Mouse (Mus musculus) limb, embryonic 12.5 days (tissue): ENCODE results near the gene Pld1. TPM values are rescaled to one million over a fixed set of nuclear protein-coding genes. Genes with fewer than 3 reads are reported as not detected.
"Not testable (repeated sequence)": the region's sequence is repeated elsewhere in the genome, so short reads cannot be mapped to it uniquely, and the experiment has no call there.

Experiments
- ATAC-seq: fragments of 200-750 bp; cut with Nextera tagmentation; 2 replicates; pipeline ENCODE4 v1.8.0; 2017; ENCODE audit warnings: low read depth, moderate TSS enrichment; ENCODE audit not compliant: insufficient number of reproducible peaks, insufficient read depth, low FRiP score, low TSS enrichment
- H3K27ac ChIP-seq: fragments of 300-500 bp; sonication (generic); 2 replicates; pipeline ENCODE4 v1.5.1; 2016; ENCODE audit warnings: mild to moderate bottlenecking, moderate library complexity
- H3K27me3 ChIP-seq: fragments of 300-500 bp; sonication (generic); 2 replicates; pipeline ENCODE4 v1.6.1; 2016; ENCODE audit warnings: mild to moderate bottlenecking, moderate library complexity
- H3K36me3 ChIP-seq: fragments of 300-500 bp; sonication (generic); 2 replicates; pipeline ENCODE4 v1.6.1; 2016; ENCODE audit warnings: mild to moderate bottlenecking, moderate library complexity
- H3K4me1 ChIP-seq: fragments of 300-500 bp; sonication (generic); replicated peaks from 2 replicates; pipeline ENCODE4 v1.6.1; 2016
- H3K4me2 ChIP-seq: fragments of 300-500 bp; sonication (generic); 2 replicates; pipeline ENCODE4 v1.6.1; 2016; ENCODE audit warnings: mild to moderate bottlenecking, moderate library complexity
- H3K4me3 ChIP-seq: fragments of 300-500 bp; sonication (generic); replicated peaks from 2 replicates; pipeline ENCODE4 v1.5.1; 2016; ENCODE audit warnings: mild to moderate bottlenecking
- H3K9ac ChIP-seq: fragments of 300-500 bp; sonication (generic); replicated peaks from 2 replicates; pipeline ENCODE4 v1.6.1; 2016; ENCODE audit warnings: mild to moderate bottlenecking, moderate library complexity
- H3K9me3 ChIP-seq: fragments of 300-500 bp; sonication (generic); 2 replicates; pipeline ENCODE4 v1.6.1; 2016; ENCODE audit warnings: mild to moderate bottlenecking, moderate library complexity
- WGBS: fragments of 180-500 bp; shearing (Covaris S2); methylation state at CpG from one replicate; pipeline ENCODE4 v1.1.7; 2016; 5-methylcytosine and 5-hydroxymethylcytosine counted together
- polyA plus RNA-seq: library from polyadenylated mRNA; unstranded; fragments of >200 nt; fragmentation: Nextera tagmentation; extraction: Ambion mirVana; gene quantifications from 2 replicates; pipeline ENCODE4 v1.2.1, GENCODE M21; 2016

The Pld1 gene
- polyA plus RNA-seq, 1 experiment from 2014 or later = 2.8 TPM

DNA sequence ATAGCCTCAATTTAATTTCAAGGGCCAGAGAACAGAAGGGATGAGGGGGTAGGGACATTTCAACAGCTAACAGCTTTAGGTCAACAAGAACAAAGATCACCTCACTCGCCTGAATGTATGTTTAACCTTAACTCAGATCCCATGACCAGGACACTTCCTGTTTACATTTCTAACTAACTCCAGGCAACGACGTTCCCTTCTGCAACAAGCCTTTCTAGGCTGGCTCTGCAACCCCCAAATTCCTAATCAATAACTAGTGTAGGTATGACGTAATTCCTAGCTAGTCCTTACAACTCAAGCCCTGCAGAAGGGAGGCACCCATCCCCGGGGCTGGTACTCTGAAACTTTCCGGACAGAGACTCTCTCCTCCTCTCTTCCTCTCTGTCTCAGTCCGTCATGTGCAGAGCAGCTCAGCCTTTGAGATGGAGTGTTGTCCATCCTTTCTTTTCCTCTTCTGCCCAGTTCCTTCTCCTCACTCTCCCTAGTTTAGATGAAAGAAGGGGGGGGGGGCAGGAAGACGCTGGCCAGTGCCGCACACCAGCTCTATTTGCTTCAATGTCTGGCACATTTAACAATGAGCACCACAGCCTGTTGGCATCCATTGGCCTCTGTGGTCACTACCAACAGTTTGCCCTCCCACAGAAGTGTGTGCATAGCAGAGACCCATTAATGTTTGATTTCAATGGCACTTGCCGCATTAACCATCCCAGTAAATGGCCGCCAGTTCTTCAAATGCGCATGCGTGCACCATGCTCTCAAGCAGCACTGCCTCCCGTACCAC is 19.6 kb upstream of the Pld1 start:
- no peak for ATAC-seq
- Histone ChIP-seq H3K4me2 (no peak overlapping the region), H3K9me3 (peaks cover 14% of the 10 kb centered on the region), H3K4me1 (no peaks in the 10 kb centered on the region), H3K4me3 (no peak overlapping the region), H3K27me3 (no peaks in the 10 kb centered on the region), H3K36me3 (no peaks in the 10 kb centered on the region), H3K27ac (no peak overlapping the region), H3K9ac (no peak overlapping the region)
- 89% methylated on average over 14 of the region's 14 CpGs for WGBS

DNA sequence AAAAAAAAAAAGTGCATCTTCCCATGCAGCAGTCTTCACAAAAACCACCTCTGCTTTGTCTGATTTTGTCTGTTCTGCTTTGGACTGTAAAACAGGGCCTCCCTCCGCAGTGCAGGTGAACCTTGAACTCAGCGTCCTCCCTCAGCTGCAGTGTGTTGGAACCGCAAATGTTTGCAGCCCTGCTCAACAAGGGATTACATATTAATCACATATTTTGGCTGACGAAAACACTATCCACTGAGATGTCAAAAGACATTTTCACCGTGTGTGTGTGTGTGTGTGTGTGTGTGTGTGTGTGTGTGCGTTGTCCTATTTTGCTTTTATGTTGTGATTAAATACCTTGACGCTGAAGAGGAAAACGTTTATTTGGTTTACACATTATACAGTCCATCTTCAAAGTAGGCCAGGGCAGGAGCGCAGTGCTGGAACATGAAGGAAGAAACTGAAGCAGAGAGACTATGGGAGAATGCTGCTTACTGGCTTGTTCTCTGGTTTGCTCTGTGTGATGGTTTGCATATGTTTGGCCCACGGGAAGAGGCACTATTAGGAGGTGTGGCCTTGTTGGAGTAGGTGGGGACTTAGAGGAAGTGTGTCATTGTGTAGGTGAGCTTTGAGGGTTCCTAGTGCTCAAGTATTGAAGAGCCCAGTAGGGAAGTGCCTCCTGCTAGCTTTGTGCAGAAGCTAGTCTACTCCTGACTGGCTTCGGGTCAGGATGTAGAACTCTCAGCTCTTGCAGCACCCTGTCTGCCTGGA is 17.1 kb upstream of the Pld1 start:
- Histone ChIP-seq H3K36me3 (no peaks in the 10 kb centered on the region), H3K4me3 (no peak overlapping the region), H3K4me1 (no peaks in the 10 kb centered on the region), H3K27me3 (no peaks in the 10 kb centered on the region), H3K4me2 (no peak overlapping the region), H3K9me3 (peaks cover 14% of the 10 kb centered on the region), H3K9ac (no peak overlapping the region), H3K27ac (no peak overlapping the region)
- no peak for ATAC-seq
- WGBS = 90% methylated on average over 11 of the region's 11 CpGs

DNA sequence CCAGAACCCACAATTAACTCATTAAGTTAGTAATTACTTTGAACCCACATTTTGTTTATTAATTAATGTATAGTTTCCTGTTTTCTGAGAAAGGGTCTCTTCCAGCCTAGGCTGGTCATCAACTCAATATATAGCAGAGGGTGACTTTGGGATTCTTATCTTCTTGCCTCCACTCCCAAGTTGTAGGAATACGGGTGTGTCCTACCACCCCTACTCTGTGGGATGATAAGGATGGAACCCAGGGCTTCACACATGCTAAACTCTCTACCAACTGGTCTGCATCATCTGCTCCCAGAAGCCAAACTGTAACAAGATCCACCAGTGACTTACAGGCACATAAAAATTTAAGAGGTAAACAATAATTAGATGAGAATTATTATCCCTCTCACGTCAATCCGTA is 14.5 kb upstream of the Pld1 start:
- Histone ChIP-seq H3K4me1 (no peaks in the 10 kb centered on the region), H3K27ac (no peak overlapping the region), H3K9me3 (peaks cover 9% of the 10 kb centered on the region), H3K36me3 (no peaks in the 10 kb centered on the region), H3K4me2 (no peak overlapping the region), H3K4me3 (no peak overlapping the region), H3K9ac (no peak overlapping the region), H3K27me3 (no peaks in the 10 kb centered on the region)
- no peak for ATAC-seq
- WGBS = 62% methylated on average over 3 of the region's 3 CpGs

DNA sequence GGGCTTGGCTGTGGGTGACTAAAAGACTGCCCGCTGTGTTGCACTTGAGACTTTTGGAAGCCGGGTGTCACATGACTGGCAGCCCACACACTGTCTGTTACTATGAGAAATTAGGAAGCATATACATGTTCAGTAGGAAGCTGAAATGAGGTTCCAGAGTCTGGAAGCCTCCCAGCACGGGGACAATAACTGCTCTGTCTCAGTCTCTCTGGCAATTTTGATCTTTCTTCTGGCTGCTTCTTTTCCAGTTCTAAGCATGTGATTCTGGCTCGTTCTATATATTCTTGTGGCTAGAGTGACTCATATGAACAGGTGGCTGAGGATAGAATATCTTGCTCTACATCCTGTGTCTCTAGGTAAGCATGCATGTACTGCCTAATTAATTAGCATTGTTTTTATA is 9.3 kb upstream of the Pld1 start:
- peaks cover 4% of the 10 kb centered on the region; the same call in 1 of the 2 replicates for H3K9me3 ChIP-seq
- H3K4me2 ChIP-seq = no peak overlapping the region
- no peak for ATAC-seq
- H3K4me3 ChIP-seq = no peak overlapping the region
- no peaks in the 10 kb centered on the region for H3K4me1 ChIP-seq
- H3K27ac ChIP-seq = no peak overlapping the region
- H3K36me3 ChIP-seq = no peaks in the 10 kb centered on the region
- H3K9ac ChIP-seq = no peak overlapping the region
- no peaks in the 10 kb centered on the region for H3K27me3 ChIP-seq
- WGBS = 88% methylated on average over 4 of the region's 4 CpGs

DNA sequence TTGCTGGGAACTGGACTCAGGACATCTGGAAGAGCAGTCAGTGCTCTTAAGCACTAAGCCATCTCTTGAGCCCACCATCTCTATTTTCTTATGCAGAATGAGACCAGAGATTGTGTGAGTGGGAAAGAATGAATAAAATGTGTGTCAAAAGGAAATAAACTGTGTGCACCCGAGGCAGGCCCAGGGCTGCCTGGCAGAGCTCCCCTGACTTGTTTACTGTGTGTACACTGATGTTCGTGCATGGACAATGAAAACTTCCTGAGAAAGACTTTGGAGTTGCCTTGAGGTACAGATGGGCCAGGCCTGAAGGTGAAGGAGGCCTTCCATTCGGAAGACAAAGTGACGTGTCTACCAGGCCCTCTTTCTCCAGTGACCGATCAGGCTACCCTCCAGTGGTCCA is 6.1 kb upstream of the Pld1 start:
- no peak overlapping the region for H3K4me2 ChIP-seq
- WGBS = 92% methylated on average over 5 of the region's 5 CpGs
- no peak overlapping the region for H3K27ac ChIP-seq
- no peaks in the 10 kb centered on the region for H3K4me1 ChIP-seq
- H3K4me3 ChIP-seq = no peak overlapping the region
- H3K9ac ChIP-seq = no peak overlapping the region
- no peak for ATAC-seq
- H3K36me3 ChIP-seq = no peaks in the 10 kb centered on the region
- H3K9me3 ChIP-seq = peaks cover 4% of the 10 kb centered on the region; the same call in 1 of the 2 replicates
- no peaks in the 10 kb centered on the region for H3K27me3 ChIP-seq

DNA sequence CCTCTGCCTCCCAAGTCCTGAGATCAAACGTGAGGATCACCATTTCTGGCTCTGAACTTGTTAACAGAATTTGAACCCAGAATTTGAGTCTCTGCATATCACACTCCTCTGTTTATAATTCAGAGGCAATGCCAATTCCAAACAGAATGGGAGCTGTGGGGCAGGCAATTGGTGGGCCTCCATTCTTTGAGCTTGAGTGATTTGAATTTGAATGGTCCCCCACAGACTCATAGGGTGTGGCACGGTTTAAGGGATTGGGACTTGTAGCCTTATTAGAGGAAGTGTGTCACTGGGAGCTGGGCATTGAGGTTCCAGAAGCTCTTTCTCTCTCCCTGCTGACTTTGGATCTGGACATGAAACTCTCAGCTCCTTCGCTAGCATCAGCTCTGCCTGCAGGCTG is 2.9 kb upstream of the Pld1 start:
- WGBS = 87% methylated on average over 3 of the region's 3 CpGs
- Histone ChIP-seq H3K36me3 (no peaks in the 10 kb centered on the region), H3K4me3 (no peak overlapping the region), H3K9ac (no peak overlapping the region), H3K27ac (no peak overlapping the region), H3K4me1 (peaks cover 18% of the 10 kb centered on the region), H3K9me3 (no peaks in the 10 kb centered on the region), H3K27me3 (0 out of 2 replicates have a peak, but pooled peaks cover 4% of the 10 kb centered on the region), H3K4me2 (no peak overlapping the region)
- ATAC-seq = no peak

DNA sequence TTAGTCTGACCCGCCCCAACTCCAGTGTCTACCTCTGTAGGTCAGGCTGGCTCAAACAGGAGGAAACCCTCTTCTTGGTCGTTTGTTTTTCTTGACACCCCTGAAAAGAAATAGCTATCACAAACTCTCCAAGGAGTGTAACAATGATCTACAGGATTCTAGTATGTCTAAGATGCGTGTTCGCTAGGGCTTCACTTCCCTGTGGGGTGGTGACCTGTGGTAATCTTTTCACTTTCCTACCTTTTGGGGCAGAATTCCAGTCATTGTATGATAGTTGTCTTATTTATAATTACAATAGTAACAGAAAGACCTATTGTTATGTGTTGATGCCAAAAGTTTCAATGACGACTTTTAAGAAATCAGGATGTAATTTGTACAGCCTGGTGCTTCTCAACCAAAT is 1.8 kb upstream of the Pld1 start:
- no peak overlapping the region for H3K4me2 ChIP-seq
- H3K9ac ChIP-seq = no peak overlapping the region
- no peak for ATAC-seq
- 85% methylated on average over 5 of the region's 5 CpGs for WGBS
- peaks cover 23% of the 10 kb centered on the region for H3K4me1 ChIP-seq
- H3K9me3 ChIP-seq = no peaks in the 10 kb centered on the region
- no peak overlapping the region for H3K4me3 ChIP-seq
- H3K27me3 ChIP-seq = 0 out of 2 replicates have a peak, but pooled peaks cover 4% of the 10 kb centered on the region
- H3K27ac ChIP-seq = no peak overlapping the region
- H3K36me3 ChIP-seq = no peaks in the 10 kb centered on the region

DNA sequence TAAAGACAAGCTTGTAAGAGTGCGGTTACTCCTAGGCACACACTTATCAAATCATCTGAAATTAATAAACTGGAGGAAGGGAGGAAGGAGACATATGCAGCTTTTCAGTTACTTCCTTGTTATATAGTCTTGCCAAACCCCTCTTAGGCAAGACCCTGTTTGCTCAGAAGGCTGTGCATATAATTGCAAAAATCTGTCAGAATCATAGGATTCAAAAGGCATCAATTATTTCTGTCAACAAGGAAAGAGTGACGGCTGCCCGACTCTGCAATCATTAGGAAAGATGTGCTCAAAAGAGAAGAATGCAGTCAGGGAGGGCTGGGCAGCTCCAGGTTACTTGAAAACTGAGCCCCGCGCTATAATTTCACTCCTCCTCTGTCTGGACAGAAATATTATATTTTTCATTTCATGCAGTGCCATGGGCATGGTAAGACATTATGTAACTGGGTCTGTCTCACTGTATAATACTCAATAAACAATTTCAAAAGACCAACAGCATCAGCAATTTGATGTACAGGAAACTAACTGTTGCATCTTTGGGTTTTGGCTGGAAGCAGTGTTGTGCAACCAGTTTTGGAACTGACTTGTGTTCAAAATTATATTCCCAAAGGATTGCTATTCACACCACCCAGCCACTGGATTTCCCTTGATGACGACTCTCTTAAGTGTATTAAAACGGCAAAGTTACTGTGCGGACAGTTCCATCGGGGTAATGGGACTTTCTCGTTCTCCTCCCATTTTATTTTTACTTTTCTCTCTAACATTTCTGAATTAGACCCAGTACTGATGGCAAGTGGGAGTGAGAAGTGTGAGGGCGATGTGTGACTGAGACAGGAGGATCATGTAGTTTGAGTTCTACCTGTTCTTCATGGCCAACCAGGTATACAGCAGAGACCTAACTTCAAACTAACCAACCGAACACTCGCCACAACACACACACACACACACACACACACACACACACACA is 1.1 kb upstream of the Pld1 start:
- Histone ChIP-seq H3K27ac (no peak overlapping the region), H3K9ac (peak overlapping the region; percentile 64; the same call in 1 of the 2 replicates), H3K36me3 (no peaks in the 10 kb centered on the region), H3K4me1 (peaks cover 26% of the 10 kb centered on the region), H3K27me3 (0 out of 2 replicates have a peak, but pooled peaks cover 4% of the 10 kb centered on the region), H3K9me3 (no peaks in the 10 kb centered on the region), H3K4me3 (peak overlapping the region; percentile 63; the same call in 1 of the 2 replicates), H3K4me2 (peak overlapping the region; percentile 97)
- WGBS = 77% methylated on average over 13 of the region's 13 CpGs
- ATAC-seq = no peak

DNA sequence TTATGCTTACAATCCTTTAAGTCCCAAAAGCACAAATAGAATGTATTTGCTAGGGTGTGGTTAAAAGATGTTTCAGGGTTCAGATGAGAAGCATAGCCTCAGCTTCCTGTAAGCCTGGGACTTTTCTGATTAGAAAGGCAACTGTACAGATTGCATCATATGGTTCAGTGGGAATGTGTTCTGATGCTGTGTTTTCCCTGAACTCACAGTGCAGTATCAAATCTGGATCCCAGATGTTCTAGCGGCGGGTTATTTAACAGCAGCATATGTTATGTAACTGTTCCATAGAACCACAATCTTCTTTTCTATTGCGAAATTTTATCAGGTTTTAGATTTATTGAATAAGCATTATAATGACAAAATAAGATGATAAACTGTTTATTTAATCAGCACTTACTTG is 3.1 kb downstream of the Pld1 start:
- H3K9ac ChIP-seq = no peak overlapping the region
- 0 out of 2 replicates have a peak, but pooled peaks cover 4% of the 10 kb centered on the region for H3K27me3 ChIP-seq
- no peaks in the 10 kb centered on the region for H3K36me3 ChIP-seq
- H3K4me2 ChIP-seq = no peak overlapping the region
- H3K27ac ChIP-seq = no peak overlapping the region
- ATAC-seq = no peak
- 72% methylated on average over 3 of the region's 3 CpGs for WGBS
- no peaks in the 10 kb centered on the region for H3K9me3 ChIP-seq
- H3K4me1 ChIP-seq = peaks cover 26% of the 10 kb centered on the region
- H3K4me3 ChIP-seq = no peak overlapping the region

DNA sequence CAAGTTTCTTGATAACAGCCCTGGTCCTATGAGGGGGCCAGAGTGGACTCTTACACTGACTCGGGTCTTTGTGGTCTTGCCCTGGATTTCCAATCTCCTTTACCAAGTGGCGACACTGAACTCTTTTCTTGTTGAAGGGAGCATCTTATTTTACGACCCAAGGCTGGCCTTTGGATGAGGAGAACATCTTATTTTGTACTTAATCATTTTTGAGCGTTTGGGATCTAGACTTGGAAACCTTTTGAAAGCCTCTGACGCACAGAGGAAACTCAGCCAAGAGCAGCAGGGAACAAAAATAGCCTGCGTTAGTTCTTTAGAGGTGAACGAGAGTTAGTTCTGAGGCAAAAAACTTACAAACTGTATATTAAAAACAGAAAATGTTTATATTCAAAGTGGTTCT is 4.5 kb downstream of the Pld1 start:
- H3K9ac ChIP-seq = no peak overlapping the region
- H3K27me3 ChIP-seq = 0 out of 2 replicates have a peak, but pooled peaks cover 4% of the 10 kb centered on the region
- H3K4me1 ChIP-seq = peaks cover 24% of the 10 kb centered on the region
- H3K4me2 ChIP-seq = no peak overlapping the region
- H3K36me3 ChIP-seq = no peaks in the 10 kb centered on the region
- H3K9me3 ChIP-seq = no peaks in the 10 kb centered on the region
- 86% methylated on average over 7 of the region's 7 CpGs for WGBS
- no peak overlapping the region for H3K27ac ChIP-seq
- ATAC-seq = no peak
- H3K4me3 ChIP-seq = no peak overlapping the region

DNA sequence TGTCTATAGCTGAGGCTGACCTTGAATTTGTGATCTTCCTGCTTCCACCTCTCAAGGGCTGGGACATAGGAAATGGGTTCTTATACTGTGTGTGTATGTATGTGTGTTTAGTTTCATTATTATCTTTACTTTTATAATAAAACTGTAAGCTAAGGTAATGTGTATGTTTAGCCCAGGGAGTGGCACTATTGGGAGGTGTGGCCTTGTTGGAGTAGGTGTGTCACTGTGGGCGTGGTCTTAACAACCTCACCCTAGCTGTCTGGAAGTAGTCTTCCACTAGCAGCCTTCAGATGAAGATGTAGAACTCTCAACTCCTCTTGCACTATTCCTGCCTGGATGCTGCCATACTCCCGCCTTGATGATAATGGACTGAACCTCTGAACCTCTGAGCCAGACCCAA is 6.9 kb downstream of the Pld1 start:
- ATAC-seq, H3K9me3 ChIP-seq, H3K9ac ChIP-seq, H3K4me3 ChIP-seq, H3K4me2 ChIP-seq, H3K27ac ChIP-seq, H3K27me3 ChIP-seq, H3K36me3 ChIP-seq: not testable (repeated sequence)
- WGBS = 76% methylated on average over 2 of the region's 2 CpGs
- H3K4me1 ChIP-seq = peaks cover 16% of the 10 kb centered on the region
